Mouse (Mus musculus) cerebellum, adult 2 months (tissue): ENCODE results near the gene Cdh1. TPM values are rescaled to one million over a fixed set of nuclear protein-coding genes. Genes with fewer than 3 reads are reported as not detected.
"Not testable (repeated sequence)": the region's sequence is repeated elsewhere in the genome, so short reads cannot be mapped to it uniquely, and the experiment has no call there.

Experiments
- DNase-seq, 2 experiments: peaks; one replicate each; pipeline ENCODE4 v3.0.0; 2021
- H3K27ac ChIP-seq: fragments of 200-500 bp; 2 replicates; pipeline ENCODE4 v1.5.1; 2012; ENCODE audit warnings: low read length, control low read depth, inconsistent platforms; ENCODE audit not compliant: insufficient read depth
- H3K27me3 ChIP-seq: fragments of 200-500 bp; 2 replicates; pipeline ENCODE4 v1.6.1; 2012; ENCODE audit warnings: inconsistent platforms, mild to moderate bottlenecking, low read length, moderate library complexity; ENCODE audit not compliant: control insufficient read depth, insufficient read depth
- H3K4me1 ChIP-seq: fragments of 200-500 bp; 2 replicates; pipeline ENCODE4 v1.6.1; 2011; ENCODE audit warnings: low read length; ENCODE audit not compliant: control insufficient read depth, insufficient read depth
- H3K4me3 ChIP-seq: fragments of 200-500 bp; replicated peaks from 2 replicates; pipeline ENCODE3; 2011; ENCODE audit warnings: mild to moderate bottlenecking, low read depth, low read length, control low read depth; ENCODE audit not compliant: insufficient read depth
- CTCF ChIP-seq: fragments of 200-500 bp; IDR thresholded peaks from 2 replicates; pipeline ENCODE4 v1.5.1; 2011; ENCODE audit warnings: low read depth, mild to moderate bottlenecking, control low read depth, low read length, moderate library complexity, borderline replicate concordance; ENCODE audit not compliant: insufficient read depth
- POLR2A ChIP-seq: fragments of 200-500 bp; IDR thresholded peaks from 2 replicates; pipeline ENCODE4 v1.6.1; 2011; ENCODE audit warnings: low read length, control low read depth, borderline replicate concordance; ENCODE audit not compliant: insufficient read depth
- WGBS: fragments of 180-500 bp; shearing (Covaris S2); methylation state at CpG from one replicate; pipeline ENCODE4 v1.1.7; 2018; 5-methylcytosine and 5-hydroxymethylcytosine counted together
- polyA plus RNA-seq: library from polyadenylated mRNA; depleted of rRNA; stranded (reverse); fragments of >200 nt; gene quantifications from 2 replicates; pipeline ENCODE4 v1.2.3, GENCODE M21; 2012

Gene Cdh1
- polyA plus RNA-seq, 1 experiment, result 3.1 TPM

- WGBS, result 2% methylated on average over 19 of the region's 19 CpGs
- peaks cover 4% of the 10 kb centered on the region; the same call in 1 of the 2 replicates for H3K27me3 ChIP-seq
- DNase-seq, result peak in 1 of 2 experiments; percentile 11
These were observed 782 bp downstream of the Cdh1 start for GRCm38 (mm10) chr8:106603933-106604332.

GRCm38 (mm10) chr8:106605657-106606056 lies 2.5 kb downstream of the Cdh1 start:
- peaks cover 4% of the 10 kb centered on the region; the same call in 1 of the 2 replicates for H3K27me3 ChIP-seq
- no peak for DNase-seq
- H3K4me3 ChIP-seq, result no peak overlapping the region
- 77% methylated on average over 7 of the region's 7 CpGs for WGBS
- H3K27ac ChIP-seq, result no peak overlapping the region
- peaks cover 2% of the 10 kb centered on the region; the same call in 1 of the 2 replicates for H3K4me1 ChIP-seq
- TF ChIP-seq CTCF (no peak), POLR2A (no peak)

More at GRCm38 (mm10) chr8:106603933-106604332, 782 bp downstream of the Cdh1 start:
- H3K4me3 ChIP-seq, result peak overlapping the region; percentile 31
- peaks cover 2% of the 10 kb centered on the region; the same call in 1 of the 2 replicates for H3K4me1 ChIP-seq
- TF ChIP-seq CTCF (no peak), POLR2A (no peak)
- H3K27ac ChIP-seq, result no peak overlapping the region

GRCm38 (mm10) chr8:106606121-106606520 lies 3.0 kb downstream of the Cdh1 start:
- 65% methylated on average over 4 of the region's 4 CpGs for WGBS
- no peak for DNase-seq
- Histone ChIP-seq H3K4me3 (no peak overlapping the region), H3K27me3 (peaks cover 4% of the 10 kb centered on the region; the same call in 1 of the 2 replicates), H3K4me1 (peaks cover 2% of the 10 kb centered on the region; the same call in 1 of the 2 replicates), H3K27ac (no peak overlapping the region)
- TF ChIP-seq POLR2A, result no peak
- TF ChIP-seq CTCF, result no peak

- Histone ChIP-seq H3K27ac (no peak overlapping the region), H3K27me3 (peaks cover 4% of the 10 kb centered on the region; the same call in 1 of the 2 replicates), H3K4me1 (peaks cover 2% of the 10 kb centered on the region; the same call in 1 of the 2 replicates), H3K4me3 (no peak overlapping the region)
- TF ChIP-seq POLR2A (no peak), CTCF (no peak)
- DNase-seq, result no peak
- 37% methylated on average over 15 of the region's 15 CpGs for WGBS
These were observed 3.5 kb downstream of the Cdh1 start for GRCm38 (mm10) chr8:106606601-106607145.

- not testable (repeated sequence) for H3K27me3 ChIP-seq, H3K27ac ChIP-seq, DNase-seq, H3K4me3 ChIP-seq, H3K4me1 ChIP-seq
- WGBS, result 79% methylated on average over 4 of the region's 4 CpGs
These were observed 4.6 kb downstream of the Cdh1 start for GRCm38 (mm10) chr8:106607783-106608182.

- Histone ChIP-seq H3K4me1 (peaks cover 2% of the 10 kb centered on the region; the same call in 1 of the 2 replicates), H3K27me3 (peaks cover 2% of the 10 kb centered on the region; the same call in 1 of the 2 replicates), H3K27ac (no peak overlapping the region), H3K4me3 (no peak overlapping the region)
- no peak for TF ChIP-seq POLR2A
- no peak for TF ChIP-seq CTCF
- WGBS, result 61% methylated on average over 3 of the region's 3 CpGs
- DNase-seq, result no peak
These were observed 5.3 kb downstream of the Cdh1 start for GRCm38 (mm10) chr8:106608425-106608824.

DNA sequence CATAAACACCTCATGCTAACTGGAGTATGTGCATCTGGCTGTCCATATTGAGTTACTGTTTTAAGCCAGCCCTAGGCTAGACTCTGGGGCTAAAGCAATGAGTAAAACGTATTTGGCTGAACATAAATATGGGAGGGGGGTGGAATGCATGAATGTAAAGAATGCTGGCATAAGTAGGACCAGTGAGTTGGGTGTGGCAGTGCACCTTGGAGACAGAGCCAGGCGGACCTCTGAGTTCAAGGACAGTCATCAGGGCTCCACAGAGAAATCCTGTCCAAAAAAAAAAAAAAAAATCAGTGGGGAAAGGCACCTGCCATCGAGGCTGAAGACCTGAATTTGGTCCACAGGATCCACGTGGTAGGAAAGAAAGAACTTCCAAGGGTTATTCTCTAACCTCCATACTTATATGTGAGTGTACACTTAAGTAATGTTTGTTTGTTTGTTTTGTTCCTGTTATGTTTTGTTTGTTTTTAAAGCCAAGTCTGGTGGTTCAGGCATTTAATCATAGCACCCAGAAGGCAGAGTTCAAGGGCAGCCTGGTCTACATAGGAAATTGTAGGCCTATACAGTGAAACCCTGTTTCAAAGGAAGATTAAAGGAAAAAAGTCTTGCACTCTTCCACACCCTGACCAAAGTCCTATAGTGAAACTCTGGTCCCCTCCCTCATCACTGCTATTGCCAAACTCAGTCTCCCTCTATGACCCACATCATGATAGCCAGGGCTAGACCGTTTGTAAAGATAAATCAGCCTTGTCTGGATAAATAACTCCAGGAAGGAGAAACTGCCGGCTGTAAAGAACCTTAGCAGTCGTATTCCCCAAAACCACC lies 6.1 kb downstream of the Cdh1 start:
- WGBS, result 67% methylated on average over 7 of the region's 7 CpGs
- TF ChIP-seq CTCF (no peak), POLR2A (no peak)
- DNase-seq, result no peak
- H3K27me3 ChIP-seq, result peaks cover 1% of the 10 kb centered on the region; the same call in 1 of the 2 replicates
- H3K4me1 ChIP-seq, result no peaks in the 10 kb centered on the region
- no peak overlapping the region for H3K27ac ChIP-seq
- H3K4me3 ChIP-seq, result no peak overlapping the region

DNA sequence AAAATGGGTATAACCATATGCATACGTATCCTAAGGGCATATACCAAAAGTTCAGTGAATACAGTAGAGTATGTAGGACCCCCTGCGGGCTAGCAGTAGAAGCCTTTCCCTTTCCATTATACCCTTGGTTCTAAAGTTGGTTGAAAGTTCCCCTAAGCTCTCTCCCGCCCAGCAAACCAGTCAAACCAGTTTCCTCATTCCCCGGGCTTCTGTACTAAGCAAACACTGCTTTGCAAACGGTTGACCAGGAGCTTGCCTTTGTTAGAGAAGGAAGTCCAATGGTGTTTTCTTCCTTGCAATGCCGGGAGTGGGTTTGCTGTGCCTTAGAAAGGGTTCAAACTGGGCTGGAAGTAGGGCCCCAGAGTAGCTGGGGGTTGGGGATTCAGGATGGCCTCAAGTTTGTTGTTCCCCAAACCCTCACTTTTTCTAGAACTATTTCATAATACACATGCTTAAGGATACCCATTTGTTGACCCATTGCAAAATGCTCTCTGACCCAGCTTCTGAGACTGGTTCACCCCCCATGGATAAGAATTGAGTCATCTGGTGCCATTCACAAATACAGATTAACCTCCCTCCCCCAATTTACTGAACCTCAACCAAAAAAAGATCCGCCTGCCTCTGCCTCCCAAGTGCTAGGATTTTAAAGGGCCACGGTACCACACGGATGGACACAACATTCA lies 7.9 kb downstream of the Cdh1 start:
- no peaks in the 10 kb centered on the region for H3K4me1 ChIP-seq
- TF ChIP-seq CTCF (no peak), POLR2A (no peak)
- H3K4me3 ChIP-seq, result no peak overlapping the region
- DNase-seq, result no peak
- peaks cover 1% of the 10 kb centered on the region; the same call in 1 of the 2 replicates for H3K27me3 ChIP-seq
- WGBS, result 70% methylated on average over 9 of the region's 9 CpGs
- no peak overlapping the region for H3K27ac ChIP-seq
